ENCODE assay signal across 8 mouse cellular contexts in the genomic region with DNA sequence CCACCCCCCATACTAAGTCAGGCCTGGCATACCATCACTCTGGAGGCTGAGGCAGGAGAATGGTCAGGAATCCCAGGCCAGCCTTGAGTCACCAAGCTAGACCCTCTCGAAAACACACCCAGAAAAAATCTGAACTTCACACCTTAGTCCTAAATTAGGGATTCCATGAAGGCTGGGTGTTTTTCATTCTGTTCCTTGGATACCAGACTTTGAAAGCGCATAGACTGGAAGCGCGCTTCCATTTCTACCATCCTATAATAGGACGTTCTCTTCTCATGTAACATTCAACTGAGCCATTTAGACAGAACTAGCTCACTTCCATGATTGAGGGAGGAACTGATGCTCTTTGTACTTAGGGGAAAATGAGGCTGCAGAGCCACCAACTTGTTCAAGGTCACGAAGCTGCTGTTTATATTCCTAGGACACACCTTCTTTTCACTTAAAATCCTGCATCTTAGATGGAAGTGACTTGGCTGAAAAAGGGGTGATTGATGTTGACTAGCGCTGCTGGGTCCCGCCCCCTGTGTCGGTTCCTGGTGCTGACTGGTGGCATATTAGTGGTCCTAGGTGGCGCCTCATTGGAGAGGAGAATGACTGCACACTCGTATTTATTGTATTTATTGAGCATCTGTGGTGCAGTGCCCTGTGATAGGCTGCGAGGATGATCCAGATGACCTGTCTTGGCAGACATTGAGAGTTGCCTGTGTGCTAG. TPM values are rescaled to one million over a fixed set of nuclear protein-coding genes. Genes with fewer than 3 reads are reported as not detected.
A peak's percentile ranks its signal among the peaks of the same experiment; 100 is the strongest.
DNase-seq lines count a peak whose midpoint lies in the region; ATAC-seq and TF ChIP-seq lines count a peak whose summit lies in the region.

No protein-coding gene starts in this region.

- peaks cover 23% of the 10 kb centered on the region for H3K36me3 ChIP-seq in limb, embryonic 14.5 days (ENCODE audit: control insufficient read depth, insufficient read depth, low read length)
- H3K36me3 ChIP-seq in neural tube, embryonic 11.5 days (ENCODE audit: control insufficient read depth, insufficient read depth, low read length) = 0 out of 2 replicates have a peak, but pooled peaks cover 3% of the 10 kb centered on the region

- no peaks in the 10 kb centered on the region for H3K27me3 ChIP-seq in limb, embryonic 14.5 days (ENCODE audit: control insufficient read depth, insufficient read depth, low read length)
- H3K27me3 ChIP-seq in neural tube, embryonic 11.5 days (ENCODE audit: control insufficient read depth, insufficient read depth, low read length) = no peaks in the 10 kb centered on the region

- peak overlapping the region; percentile 69 for H3K4me3 ChIP-seq in limb, embryonic 14.5 days (replicated peaks; ENCODE audit: low read length)
- peak overlapping the region; percentile 66 for H3K4me3 ChIP-seq in neural tube, embryonic 11.5 days (ENCODE audit: low read depth, low read length)

- no peaks in the 10 kb centered on the region for H3K9me3 ChIP-seq in limb, embryonic 14.5 days (ENCODE audit: control insufficient read depth, low read length)
- H3K9me3 ChIP-seq in neural tube, embryonic 11.5 days (ENCODE audit: control insufficient read depth, low read length) = no peaks in the 10 kb centered on the region

- H3K4me2 ChIP-seq in limb, embryonic 14.5 days (replicated peaks; ENCODE audit: low read depth, low read length, severe bottlenecking) = peak overlapping the region; percentile 88
- H3K4me2 ChIP-seq in neural tube, embryonic 11.5 days (ENCODE audit: low read depth) = peak overlapping the region; percentile 80

- 78% methylated on average over 12 of the region's 12 CpGs for WGBS in limb, embryonic 14.5 days
- WGBS in neural tube, embryonic 11.5 days = 73% methylated on average over 12 of the region's 12 CpGs

- H3K4me1 ChIP-seq in limb, embryonic 14.5 days (ENCODE audit: control insufficient read depth, insufficient read depth, low read length) = 0 out of 2 replicates have a peak, but pooled peaks cover 3% of the 10 kb centered on the region
- no peaks in the 10 kb centered on the region for H3K4me1 ChIP-seq in neural tube, embryonic 11.5 days (ENCODE audit: control insufficient read depth, insufficient read depth, low read length)

- peak overlapping the region; percentile 76; the same call in 1 of the 2 replicates for H3K9ac ChIP-seq in limb, embryonic 14.5 days (ENCODE audit: low read depth, low read length, severe bottlenecking)
- H3K9ac ChIP-seq in neural tube, embryonic 11.5 days (ENCODE audit: low read length) = peak overlapping the region; percentile 80

- no peak for TF ChIP-seq POLR2A in limb, embryonic 14.5 days (IDR thresholded peaks at IDR 0.05; ENCODE audit: borderline replicate concordance, extremely low read depth, insufficient read depth, insufficient read length)

- DNase-seq in cerebellum, adult 11 months = peak; percentile 13
- no peak for DNase-seq in cerebellum, postnatal 14 days
- DNase-seq in right cerebral cortex, adult 2 months (ENCODE audit: low spot score in 2 of 2) = peak; percentile 37 to 38
- no peak for DNase-seq in right cerebral cortex, postnatal 25 days
- DNase-seq in frontal cortex, postnatal 14 days (ENCODE audit: low spot score in 2 of 2) = peak; percentile 25 to 35
- DNase-seq in limb, embryonic 14.5 days (ENCODE audit: low spot score) = no peak
- DNase-seq in neural tube, embryonic 11.5 days (ENCODE audit: low spot score) = peak; percentile 39
- DNase-seq in adrenal gland, adult 8-10 months = no peak

- no peak overlapping the region for H3K27ac ChIP-seq in limb, embryonic 14.5 days (replicated peaks; ENCODE audit: low read depth, low read length)
- H3K27ac ChIP-seq in neural tube, embryonic 11.5 days (ENCODE audit: low read depth, low read length) = no peak overlapping the region

- no peak for ATAC-seq in limb, embryonic 14.5 days (ENCODE audit: low FRiP score, low read depth)
- peak; percentile 18; the same call in 1 of the 2 replicates for ATAC-seq in neural tube, embryonic 11.5 days (ENCODE audit: insufficient read depth, low FRiP score, low TSS enrichment)

RNA-seq across cellular contexts. Expression of a gene that starts 0.9 kb away (rescaled TPM):
- 35.6 and 37.4 TPM in 2 replicates for polyA plus RNA-seq in limb, embryonic 14.5 days (2012; rRNA removed)
- polyA plus RNA-seq in limb, embryonic 14.5 days (2014; fragmentation: Nextera tagmentation; extraction: Ambion mirVana) = 50.4 and 50.8 TPM in 2 replicates
- 54.8 and 55.0 TPM in 2 replicates for polyA plus RNA-seq in neural tube, embryonic 11.5 days (2014; fragmentation: Nextera tagmentation; extraction: Ambion mirVana)
- 10 to 100 TPM; 35.2 to 53.3 (median 42.3) TPM for total RNA-seq in adrenal gland, adult 8-10 months (2022)

RNA-seq across cellular contexts. Expression of a gene that starts 20.1 kb away (rescaled TPM):
- polyA plus RNA-seq in limb, embryonic 14.5 days (2012; rRNA removed) = 3.1 and 5.4 TPM in 2 replicates
- polyA plus RNA-seq in limb, embryonic 14.5 days (2014; fragmentation: Nextera tagmentation; extraction: Ambion mirVana) = 8.1 and 10.3 TPM in 2 replicates
- 3.2 and 3.4 TPM in 2 replicates for polyA plus RNA-seq in neural tube, embryonic 11.5 days (2014; fragmentation: Nextera tagmentation; extraction: Ambion mirVana)
- total RNA-seq in adrenal gland, adult 8-10 months (2022) = 10 to 100 TPM; 47.5 to 55.6 (median 50.7) TPM

Comparison
In these comparisons a context has a peak if more than half of its experiments do, and no peak if none do; other contexts are left out.
1. DNase-seq: peak in cerebellum, adult 11 months (single experiment), right cerebral cortex, adult 2 months (2 of 2), frontal cortex, postnatal 14 days (2 of 2) and neural tube, embryonic 11.5 days (single experiment); none in cerebellum, postnatal 14 days (0 of 2), right cerebral cortex, postnatal 25 days (single experiment), limb, embryonic 14.5 days (single experiment) and adrenal gland, adult 8-10 months (single experiment).